Mouse (Mus musculus) T-helper 17 cell (primary cell): ENCODE results near the gene Mum1.
"Not testable (repeated sequence)": the region's sequence is repeated elsewhere in the genome, so short reads cannot be mapped to it uniquely, and the experiment has no call there.

ENCODE experiments used
- in situ Hi-C, 2 experiments: fragments of 300-600 bp; cut with MboI, MseI; formaldehyde crosslinking; loops; 1 replicate in 1 of 2; 2 replicates in 1 of 2; pipeline ENCODE4 v1.15.1; 2025; ENCODE audit warnings: high pct_unique_total_duplicates in 2 of 2

Gene Mum1

GRCm38 (mm10) chr10:80208248-80208647 is 18.0 kb upstream of the Mum1 start:
- in situ Hi-C loops: no loop called here

GRCm38 (mm10) chr10:80208841-80209371 is 17.3 kb upstream of the Mum1 start:
- in situ Hi-C loops: no loop called here

- in situ Hi-C loops: not testable (repeated sequence)
These were observed 14.6 kb upstream of the Mum1 start for GRCm38 (mm10) chr10:80211547-80212103.

- in situ Hi-C loops: no loop called here
These were observed 11.0 kb upstream of the Mum1 start for GRCm38 (mm10) chr10:80215048-80215772.

- in situ Hi-C loops: no loop called here
These were observed 5.6 kb upstream of the Mum1 start for GRCm38 (mm10) chr10:80220676-80221075.

GRCm38 (mm10) chr10:80223137-80223536 is 3.1 kb upstream of the Mum1 start:
- in situ Hi-C loops: not testable (repeated sequence)

GRCm38 (mm10) chr10:80226071-80226415 is 191 bp upstream of the Mum1 start:
- in situ Hi-C loops: no loop called here

GRCm38 (mm10) chr10:80227166-80227539 is 919 bp downstream of the Mum1 start:
- in situ Hi-C loops: no loop called here

GRCm38 (mm10) chr10:80227877-80228775 is 1.9 kb downstream of the Mum1 start:
- in situ Hi-C loops: no loop called here

GRCm38 (mm10) chr10:80236145-80236825 is 10.1 kb downstream of the Mum1 start:
- in situ Hi-C loops: no loop called here

- in situ Hi-C loops: no loop called here
These were observed 10.8 kb downstream of the Mum1 start for GRCm38 (mm10) chr10:80237020-80237419.

- in situ Hi-C loops: no loop called here
These were observed 12.1 kb downstream of the Mum1 start for GRCm38 (mm10) chr10:80238306-80238705.

GRCm38 (mm10) chr10:80239791-80240190 is 13.6 kb downstream of the Mum1 start:
- in situ Hi-C loops: no loop called here

- in situ Hi-C loops: no loop called here
These were observed 15.9 kb downstream of the Mum1 start for GRCm38 (mm10) chr10:80242088-80242487.

GRCm38 (mm10) chr10:80242607-80243006 is 16.4 kb downstream of the Mum1 start:
- in situ Hi-C loops: no loop called here

GRCm38 (mm10) chr10:80244791-80245399 is 18.7 kb downstream of the Mum1 start:
- in situ Hi-C loops: loop anchor here (5.0 kb wide), 1 partner anchor 68 kb away; the partner anchor contains the start of gene Efna2 (in 2 of the 2)

- in situ Hi-C loops: loop anchor here (5.0 kb wide), 1 partner anchor 68 kb away; the partner anchor contains the start of gene Efna2 (in 2 of the 2)
These were observed 19.4 kb downstream of the Mum1 start for GRCm38 (mm10) chr10:80245600-80245999.

GRCm38 (mm10) chr10:80247849-80248248 is 21.6 kb downstream of the Mum1 start:
- in situ Hi-C loops: loop anchor here (5.0 kb wide), 1 partner anchor 71 kb away; the partner anchor contains the start of gene Efna2 (in 2 of the 2)

- in situ Hi-C loops: loop anchor here (5.0 kb wide), 1 partner anchor 71 kb away; the partner anchor contains the start of gene Efna2 (in 2 of the 2)
These were observed 22.2 kb downstream of the Mum1 start for GRCm38 (mm10) chr10:80248437-80248836.

GRCm38 (mm10) chr10:80248971-80249640 is 22.9 kb downstream of the Mum1 start, which contains the start of gene Ndufs7:
Ndufs7 (plus strand) TSS chr10:80249121.
- in situ Hi-C loops: loop anchor here (5.0 kb wide), 1 partner anchor 72 kb away; the partner anchor contains the start of gene Efna2 (in 2 of the 2)
